Mouse (Mus musculus) small intestine, adult 2 months (tissue): ENCODE results near the gene Slc24a4.

ENCODE experiments used
- CTCF ChIP-seq: fragments of 200-500 bp; IDR thresholded peaks from 2 replicates; pipeline ENCODE4 v1.5.1; 2012; ENCODE audit warnings: low read depth, mild to moderate bottlenecking, control low read depth, inconsistent platforms, low read length, moderate library complexity, mixed read lengths; ENCODE audit not compliant: insufficient replicate concordance, insufficient read length; ENCODE audit errors: extremely low read depth
- POLR2A ChIP-seq: fragments of 200-500 bp; IDR thresholded peaks from 2 replicates; pipeline ENCODE4 v1.6.1; 2012; ENCODE audit warnings: low read depth, mild to moderate bottlenecking, control low read depth, inconsistent platforms, low read length, moderate library complexity

DNA sequence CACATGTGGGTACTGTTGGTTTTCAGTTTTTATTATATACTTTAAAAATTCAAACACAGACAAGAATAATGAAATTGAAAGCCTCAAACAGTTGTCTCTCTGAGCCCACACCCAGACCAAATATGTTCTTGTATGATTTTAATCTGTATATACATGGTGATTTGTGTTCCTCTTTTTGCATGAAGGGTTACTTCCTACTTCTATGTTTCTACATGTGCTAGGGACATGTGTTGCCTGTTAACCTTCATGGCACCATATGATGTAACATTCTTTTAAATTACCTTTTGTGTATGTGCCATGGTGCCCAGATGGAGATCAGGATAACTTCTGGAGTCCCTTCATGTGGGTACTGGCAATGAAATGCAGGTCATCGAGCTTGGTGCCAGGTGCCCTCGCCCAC is 162.1 kb downstream of the Slc24a4 start:
- TF ChIP-seq POLR2A: no peak
- TF ChIP-seq CTCF: no peak
